Mouse (Mus musculus): ENCODE data around the gene Fam107b.

GRCm38 (mm10) chr2:3541307-3542079 is 28.8 kb upstream of the Fam107b start:
- no peak for TF ChIP-seq CTCF (IDR thresholded peaks at IDR 0.05; ENCODE audit: insufficient read depth, low read length)
- TF ChIP-seq POLR2A (IDR thresholded peaks at IDR 0.05; ENCODE audit: borderline replicate concordance, extremely low read depth, low read depth, low read length) = no peak

Data from lung, adult 2 months (tissue).